Mouse (Mus musculus): ENCODE measurements around the gene Krt14.

Krt14 gene

DNA sequence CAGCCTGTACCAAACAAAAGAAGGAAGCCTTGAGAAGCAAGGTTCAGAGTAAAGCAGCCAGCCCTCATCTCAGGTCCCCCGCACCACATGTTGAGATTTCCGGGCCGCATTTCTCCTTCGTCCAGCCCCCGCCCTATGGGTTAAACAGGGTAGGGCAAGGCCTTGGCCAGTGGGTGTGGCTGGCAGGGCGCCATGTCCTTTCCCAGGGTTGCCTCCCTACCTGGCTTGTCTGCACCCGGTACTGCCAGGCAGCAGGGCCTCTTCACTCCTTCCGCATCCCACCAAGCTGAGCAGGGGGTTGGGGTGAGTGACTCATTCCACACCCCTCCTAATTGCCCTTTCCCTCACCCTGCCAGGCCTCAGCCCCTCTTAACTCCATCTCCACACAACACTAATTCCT, 39.3 kb downstream of the Krt14 start:
- DNase-seq (ENCODE audit: low spot score in 2 of 2) = peak; percentile 81 to 88

DNA sequence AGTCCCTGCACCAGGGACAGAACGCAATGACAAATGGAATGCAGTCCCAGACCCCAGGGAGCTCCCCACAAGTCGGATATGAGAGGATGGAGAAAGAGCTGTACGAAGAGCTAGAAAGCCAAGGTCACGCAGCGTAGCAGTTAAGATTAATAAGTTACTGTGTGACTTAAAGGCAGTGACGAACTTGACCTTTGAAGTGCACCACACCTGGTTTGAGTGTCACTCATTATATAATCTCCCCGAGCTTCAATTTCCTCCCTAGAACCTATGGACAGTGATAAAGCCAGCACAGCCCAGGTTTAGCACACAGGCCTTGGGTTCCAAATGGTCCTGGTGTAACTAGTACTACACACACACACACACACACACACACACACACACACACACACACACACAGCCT, 43.0 kb downstream of the Krt14 start:
- no peak for DNase-seq (ENCODE audit: low spot score in 2 of 2)

DNA sequence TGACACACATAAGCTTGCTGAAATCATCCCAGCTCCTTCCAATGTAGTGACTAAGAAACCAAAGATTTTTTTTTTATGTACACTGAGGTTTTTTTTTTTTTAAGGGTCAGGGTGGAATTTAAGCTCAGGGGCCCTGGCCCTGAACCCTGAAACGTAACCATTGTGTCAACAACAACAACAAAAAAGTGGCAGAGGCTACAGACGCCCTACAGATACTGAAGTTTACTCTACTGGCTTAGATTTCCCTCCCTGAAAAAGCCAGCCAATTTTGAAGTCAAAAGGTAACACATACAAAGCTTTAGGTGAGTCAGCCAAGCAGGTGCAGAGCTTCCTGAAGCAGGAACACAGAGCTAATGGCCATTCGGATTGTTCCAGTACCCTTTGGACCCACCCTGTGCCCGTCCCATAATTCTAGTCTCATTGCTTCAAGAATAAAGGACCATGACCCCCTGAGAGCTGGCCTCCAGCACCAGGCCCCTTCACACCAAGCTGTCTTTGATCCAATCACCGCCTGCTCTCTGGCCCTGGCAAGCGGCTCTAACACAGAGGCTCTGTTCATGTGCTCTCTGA, 49.4 kb downstream of the Krt14 start:
- no peak for DNase-seq (ENCODE audit: low spot score in 2 of 2)

DNA sequence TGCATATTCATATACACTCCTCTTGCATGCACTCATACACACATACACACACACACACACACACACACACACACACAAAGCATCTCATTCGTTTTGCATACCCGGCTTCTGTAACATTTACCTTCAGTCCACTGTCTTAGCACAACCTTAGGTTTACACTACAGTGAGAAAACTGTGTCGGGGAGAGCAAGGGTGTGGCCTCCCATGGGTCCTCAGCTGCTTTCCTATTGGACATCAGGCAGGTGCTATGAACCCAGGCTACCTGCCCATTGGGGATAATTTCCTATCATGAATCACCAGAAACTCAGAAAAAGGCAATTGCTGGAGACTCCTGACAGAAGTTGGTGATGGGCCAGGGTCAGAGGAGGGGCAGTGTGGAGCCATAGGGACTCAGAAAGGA, 50.0 kb downstream of the Krt14 start:
- DNase-seq (ENCODE audit: low spot score in 2 of 2) = no peak

DNA sequence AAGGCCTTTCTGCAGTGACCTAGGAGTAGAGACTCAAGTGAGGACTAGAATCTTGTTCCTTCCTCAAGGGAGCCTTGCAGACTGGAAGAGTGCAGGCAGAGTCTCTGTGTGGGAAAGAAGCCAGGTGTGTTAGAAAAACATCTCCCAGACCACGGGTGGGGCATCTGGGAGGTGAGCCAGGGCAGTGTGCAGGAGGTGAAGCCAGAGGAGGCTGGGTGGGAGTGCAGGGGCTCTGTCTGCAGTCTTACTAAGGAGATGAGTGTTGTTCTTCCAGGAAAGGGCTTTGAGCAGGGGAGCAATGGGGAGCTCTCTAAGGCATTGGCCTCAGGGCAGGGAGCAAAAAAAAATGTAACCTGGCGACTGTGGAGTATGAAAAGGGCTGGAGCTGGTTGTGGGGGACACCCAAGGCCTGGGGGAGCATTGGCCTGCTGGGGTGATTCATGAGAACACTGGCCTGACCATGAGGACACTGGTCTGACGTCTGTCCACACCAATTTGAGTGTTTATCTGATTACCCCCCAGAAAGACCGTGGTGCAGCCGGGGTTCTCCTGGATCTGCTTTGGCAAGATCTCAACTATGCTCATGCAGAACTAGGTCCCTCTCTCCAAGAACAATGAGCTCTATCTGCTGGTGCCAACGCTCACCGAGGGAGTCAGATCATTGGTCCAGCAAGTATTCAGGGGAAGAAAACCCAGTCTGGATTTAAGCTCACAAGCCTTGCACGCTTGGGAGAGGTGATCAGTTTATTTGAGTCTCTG, 51.7 kb downstream of the Krt14 start:
- no peak for DNase-seq (ENCODE audit: low spot score in 2 of 2)
